Mouse (Mus musculus) skeletal muscle tissue, adult 2 months (tissue): ENCODE measurements around the gene Ovol3.
"Not testable (repeated sequence)": the region's sequence is repeated elsewhere in the genome, so short reads cannot be mapped to it uniquely, and the experiment has no call there.

Source experiments
- DNase-seq: peaks from one replicate; pipeline ENCODE4 v3.0.0-alpha.2; 2012; ENCODE audit warnings: low read depth, low spot score

Ovol3 gene

DNA sequence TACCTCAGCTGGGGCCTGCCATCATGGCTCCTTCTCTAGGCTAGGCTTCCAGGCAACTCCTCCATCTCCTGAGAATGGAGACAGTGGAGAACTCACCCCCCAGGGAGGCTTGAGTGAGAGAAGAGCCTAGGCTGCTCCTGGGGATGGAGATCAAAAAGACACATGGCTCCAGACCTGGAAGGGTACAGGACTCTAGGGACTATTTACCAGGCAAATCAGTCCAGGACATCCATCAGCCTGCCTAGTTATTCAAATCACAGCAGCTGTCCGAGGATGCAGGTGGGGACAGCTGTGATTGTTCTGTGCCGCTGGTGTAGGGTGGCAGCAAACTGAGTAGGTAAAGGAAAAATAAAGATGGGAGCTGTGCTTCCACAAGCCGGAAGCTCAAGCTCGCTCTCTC, at the start of gene Ovol3:
Gene Ovol3 (minus strand): TSS at position 101 of the 400 bp plus-strand sequence.
- DNase-seq: no peak

DNA sequence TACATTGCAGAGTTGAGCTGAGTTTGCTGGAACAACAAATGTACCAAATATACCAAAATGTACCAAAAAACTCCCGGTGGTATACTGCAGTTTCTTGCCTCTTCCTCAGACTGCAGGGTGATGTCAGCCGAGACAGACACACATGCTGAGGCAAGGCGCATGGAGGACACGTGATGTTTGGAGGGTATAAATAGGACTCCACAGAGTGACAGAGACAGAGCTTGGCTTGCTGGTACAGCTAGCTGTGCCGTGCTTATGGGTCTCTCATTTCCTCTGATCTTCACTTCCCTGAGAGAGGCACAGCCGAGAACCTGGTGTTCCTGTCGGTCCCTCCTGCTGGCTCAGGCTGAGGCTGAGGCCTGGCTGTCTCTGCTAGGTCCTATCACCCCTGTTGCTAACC, 47.2 kb upstream of the Ovol3 start:
- peak; percentile 68 for DNase-seq

DNA sequence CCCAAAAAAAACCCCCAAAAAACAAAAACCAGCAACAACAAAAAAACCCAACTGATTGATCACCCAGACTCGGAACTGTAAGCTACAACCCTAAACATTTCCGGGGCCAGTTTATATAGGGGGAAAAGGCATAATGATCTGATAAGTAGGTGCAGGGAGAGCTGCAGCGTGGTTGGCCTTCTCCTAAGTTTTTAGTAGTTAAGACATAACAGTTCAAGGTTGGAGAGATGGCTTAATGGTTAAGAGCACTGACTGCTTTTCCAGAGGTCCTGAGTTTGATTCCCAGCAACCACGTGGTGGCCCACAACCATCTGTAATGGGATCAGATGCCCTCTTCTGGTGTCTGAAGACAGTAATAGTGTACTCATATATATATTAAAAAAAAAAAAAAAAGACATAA, 46.0 kb upstream of the Ovol3 start:
- DNase-seq: no peak

DNA sequence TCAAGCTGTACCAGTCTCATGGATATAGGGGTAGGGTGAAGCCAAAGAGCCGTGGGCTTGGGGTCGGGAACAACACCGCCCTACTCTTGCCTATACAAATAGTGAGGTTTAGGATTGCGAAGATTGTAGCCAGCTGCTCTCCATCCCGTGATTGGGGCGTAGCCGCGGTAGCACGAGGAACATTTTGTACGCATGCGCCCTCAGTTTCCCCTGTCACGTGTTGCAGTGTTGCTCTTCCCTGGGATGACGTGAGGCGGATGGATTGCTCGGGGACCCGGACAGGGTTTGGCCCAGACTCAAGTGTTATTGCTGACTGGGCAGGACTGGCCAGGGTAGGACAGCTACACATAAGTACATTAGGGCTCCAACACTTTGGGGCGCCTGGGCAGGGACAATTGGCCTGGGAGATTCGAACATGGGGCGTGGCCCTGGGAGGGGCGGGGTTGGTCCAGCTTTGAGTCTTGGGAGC, 45.2 kb upstream of the Ovol3 start:
- peak; percentile 93 for DNase-seq

DNA sequence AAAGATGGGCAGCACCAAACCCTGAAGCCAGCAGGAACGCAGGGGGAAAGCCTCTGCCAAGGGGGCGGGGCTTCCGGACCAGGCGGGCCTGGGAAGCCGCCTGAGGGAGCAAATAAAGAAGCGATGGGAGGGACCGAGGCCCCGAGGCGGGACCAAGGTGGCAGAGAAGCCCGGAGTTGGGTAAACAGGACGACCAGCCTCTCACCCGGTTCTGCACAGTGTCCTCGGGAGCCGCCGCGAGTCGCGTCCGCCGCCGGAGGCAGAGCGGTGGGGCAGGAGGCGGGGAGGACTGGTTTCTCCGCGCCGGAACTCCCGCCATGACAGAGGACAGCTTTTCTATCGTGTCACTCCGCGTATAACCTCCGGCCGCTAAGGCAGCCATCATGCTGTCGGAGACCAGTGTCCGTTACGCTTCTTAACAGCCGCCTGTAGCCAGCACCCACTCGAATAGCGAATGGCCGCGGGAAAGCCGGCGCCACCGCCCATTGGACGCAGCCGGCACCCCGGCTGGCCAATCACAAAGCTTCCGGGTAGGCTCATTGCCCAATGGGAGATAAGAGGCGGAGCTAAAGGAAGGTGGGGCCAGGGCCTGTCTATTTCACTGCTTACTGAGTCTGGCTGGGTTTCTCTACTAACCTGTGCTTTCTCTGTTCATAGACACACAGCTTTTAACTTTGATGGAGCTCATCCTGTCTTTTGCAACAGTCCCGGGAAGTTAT, 44.6 kb upstream of the Ovol3 start, which contains the start of the genes Thap8 and Wdr62:
Gene Thap8 (plus strand): TSS at position 144 of the 719 bp plus-strand sequence.
Gene Wdr62 (minus strand): TSS at position 469 of the 719 bp plus-strand sequence.
- DNase-seq: peak; percentile 93

DNA sequence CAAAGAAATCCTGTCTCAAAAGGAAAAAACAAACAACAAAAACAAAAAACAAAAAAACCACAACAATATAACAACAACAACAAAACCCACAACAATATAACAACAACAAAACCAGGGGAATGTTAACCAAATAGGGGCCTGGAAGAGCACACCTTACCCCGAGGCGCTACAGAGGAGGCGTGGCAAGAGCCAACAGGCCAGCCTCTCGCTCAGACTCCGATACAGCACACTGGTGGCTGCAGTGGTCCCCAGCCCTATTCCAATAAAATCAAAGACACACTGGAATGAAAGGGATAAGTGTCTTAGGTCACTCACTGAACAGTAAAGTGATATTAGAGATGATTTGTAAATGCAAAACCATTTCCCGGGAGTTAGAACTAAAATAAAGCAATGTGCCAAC, 44.0 kb upstream of the Ovol3 start:
- no peak for DNase-seq

DNA sequence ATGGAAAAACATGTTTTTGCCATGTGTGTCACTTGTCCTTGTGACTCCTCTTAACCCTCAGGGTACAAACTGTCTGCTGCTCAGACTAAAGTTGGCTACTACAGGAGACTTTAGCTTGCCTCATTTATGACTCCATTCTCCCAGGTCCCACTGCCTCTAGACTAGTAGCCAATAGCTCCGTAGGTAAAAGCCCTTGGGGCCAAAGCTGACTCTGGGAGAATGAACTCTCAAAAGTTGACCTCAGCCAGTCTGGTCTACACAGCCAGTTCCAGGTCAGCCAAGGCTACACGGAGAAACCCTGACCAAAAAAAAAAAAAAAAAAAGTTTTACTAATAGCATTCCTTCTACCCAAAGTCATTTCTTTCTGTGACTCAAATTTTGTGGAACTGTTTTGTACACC, 43.4 kb upstream of the Ovol3 start:
- DNase-seq: no peak

DNA sequence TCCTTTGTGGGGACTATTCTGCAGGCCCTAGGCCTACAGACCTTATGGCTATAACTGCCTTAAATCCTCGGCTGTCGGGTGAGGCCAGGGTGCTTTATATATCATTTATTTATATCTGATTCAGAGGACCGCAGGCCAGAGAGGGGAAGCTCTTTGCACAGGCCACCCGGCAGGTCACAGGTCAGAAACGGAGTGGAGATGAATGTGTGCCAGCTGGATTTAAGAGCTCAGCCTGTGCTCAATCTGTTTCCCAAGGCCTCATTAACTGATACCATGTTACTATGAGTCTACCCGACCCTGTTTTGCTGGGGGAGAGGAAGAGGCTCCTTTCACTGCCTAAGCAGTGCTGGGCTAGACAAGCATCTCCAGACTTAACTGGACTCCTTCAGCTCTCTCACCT, 38.9 kb upstream of the Ovol3 start:
- DNase-seq: no peak

DNA sequence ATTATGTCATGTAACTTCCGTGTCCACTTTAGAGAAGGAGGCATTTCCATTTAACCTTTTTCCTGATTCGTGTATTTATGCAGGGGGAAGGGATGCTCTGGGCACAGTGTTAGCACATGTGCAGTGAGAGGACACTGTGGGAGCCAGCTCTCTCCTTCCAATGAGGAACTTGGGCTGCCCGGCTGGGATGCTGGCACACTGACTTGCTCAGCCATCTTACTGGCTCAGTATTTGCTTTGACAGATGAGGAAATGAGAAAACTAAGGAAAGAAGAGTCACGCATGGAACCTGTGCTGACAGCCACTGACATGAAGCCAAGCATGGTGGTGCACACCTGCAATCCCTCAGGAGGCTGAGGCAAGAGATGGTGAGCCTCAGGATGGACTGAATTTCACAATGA, 34.1 kb upstream of the Ovol3 start:
- no peak for DNase-seq

DNA sequence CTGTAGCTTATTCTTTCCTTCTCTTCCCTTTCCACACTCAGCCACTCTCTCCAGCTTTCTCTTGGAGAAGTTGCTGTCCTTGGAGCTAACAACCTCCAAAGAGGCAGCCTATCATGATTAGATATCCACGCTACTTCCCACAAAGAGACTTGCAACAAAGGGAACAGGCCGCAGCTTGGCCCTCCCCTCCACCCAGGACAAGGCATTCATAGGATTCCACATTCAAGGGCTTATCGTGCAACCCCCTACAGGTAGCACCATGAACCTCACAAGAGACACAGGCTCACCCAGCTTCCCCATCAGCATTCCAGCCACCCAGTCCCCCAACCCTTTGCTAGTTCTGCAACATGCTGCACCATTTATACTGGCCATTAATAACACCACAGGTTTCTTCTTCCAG, 31.3 kb upstream of the Ovol3 start:
- no peak for DNase-seq

DNA sequence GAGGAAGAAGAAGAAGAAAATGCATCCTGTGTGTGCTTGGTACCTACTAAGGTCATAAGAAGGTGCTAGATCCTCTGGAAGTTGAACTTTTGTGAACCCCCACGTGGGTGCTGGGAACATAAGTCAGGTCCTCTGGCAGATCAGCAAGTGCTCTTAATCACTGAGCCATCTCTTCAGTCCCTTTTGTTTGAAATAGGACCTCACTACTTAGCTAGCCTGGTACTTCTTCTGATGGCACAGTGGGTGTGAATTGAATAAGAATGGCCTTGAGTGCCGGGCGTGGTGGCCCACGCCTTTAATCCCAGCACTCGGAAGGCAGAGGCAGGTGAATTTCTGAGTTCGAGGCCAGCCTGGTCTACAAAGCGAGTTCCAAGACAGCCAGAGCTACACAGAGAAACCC, 30.4 kb upstream of the Ovol3 start:
- no peak for DNase-seq

DNA sequence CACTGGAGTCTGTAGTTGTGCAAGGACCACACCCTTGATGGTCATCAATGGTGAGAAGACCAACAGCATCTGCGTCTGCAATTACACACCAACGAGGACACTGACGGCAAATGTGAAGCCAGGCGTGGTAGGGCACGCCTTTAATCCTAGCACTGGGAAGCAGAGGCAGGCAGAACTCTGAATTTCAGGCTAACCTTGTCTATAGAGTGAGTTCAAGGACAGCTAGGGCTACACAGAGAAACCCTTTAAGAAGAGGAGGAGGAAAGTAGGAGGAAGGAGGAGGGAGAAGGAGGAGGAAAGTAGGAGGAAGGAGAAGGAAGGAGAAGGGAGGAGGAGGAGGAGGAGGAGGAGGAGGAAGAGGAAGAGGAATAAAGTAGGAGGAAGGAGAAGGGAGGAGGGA, 30.0 kb upstream of the Ovol3 start:
- no peak for DNase-seq

DNA sequence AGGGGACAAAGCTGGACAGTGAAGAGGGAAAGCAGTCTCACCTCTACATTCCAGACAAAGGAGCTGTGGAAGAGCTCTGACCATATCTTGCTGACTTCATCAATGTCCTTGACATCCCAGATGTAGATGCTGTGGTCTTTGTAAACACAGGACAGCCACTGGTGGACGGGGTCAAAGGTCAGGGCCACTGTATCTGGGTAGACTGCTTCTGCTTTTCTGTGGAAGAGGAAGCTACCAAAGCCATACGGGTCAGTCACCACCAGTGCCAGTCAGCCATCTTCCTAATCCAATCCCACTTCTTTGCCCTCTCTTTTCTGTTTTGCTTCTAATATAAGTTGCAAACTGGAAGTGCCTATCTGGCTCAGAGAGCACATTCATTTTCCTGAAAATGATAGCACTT, 29.5 kb upstream of the Ovol3 start:
- no peak for DNase-seq

DNA sequence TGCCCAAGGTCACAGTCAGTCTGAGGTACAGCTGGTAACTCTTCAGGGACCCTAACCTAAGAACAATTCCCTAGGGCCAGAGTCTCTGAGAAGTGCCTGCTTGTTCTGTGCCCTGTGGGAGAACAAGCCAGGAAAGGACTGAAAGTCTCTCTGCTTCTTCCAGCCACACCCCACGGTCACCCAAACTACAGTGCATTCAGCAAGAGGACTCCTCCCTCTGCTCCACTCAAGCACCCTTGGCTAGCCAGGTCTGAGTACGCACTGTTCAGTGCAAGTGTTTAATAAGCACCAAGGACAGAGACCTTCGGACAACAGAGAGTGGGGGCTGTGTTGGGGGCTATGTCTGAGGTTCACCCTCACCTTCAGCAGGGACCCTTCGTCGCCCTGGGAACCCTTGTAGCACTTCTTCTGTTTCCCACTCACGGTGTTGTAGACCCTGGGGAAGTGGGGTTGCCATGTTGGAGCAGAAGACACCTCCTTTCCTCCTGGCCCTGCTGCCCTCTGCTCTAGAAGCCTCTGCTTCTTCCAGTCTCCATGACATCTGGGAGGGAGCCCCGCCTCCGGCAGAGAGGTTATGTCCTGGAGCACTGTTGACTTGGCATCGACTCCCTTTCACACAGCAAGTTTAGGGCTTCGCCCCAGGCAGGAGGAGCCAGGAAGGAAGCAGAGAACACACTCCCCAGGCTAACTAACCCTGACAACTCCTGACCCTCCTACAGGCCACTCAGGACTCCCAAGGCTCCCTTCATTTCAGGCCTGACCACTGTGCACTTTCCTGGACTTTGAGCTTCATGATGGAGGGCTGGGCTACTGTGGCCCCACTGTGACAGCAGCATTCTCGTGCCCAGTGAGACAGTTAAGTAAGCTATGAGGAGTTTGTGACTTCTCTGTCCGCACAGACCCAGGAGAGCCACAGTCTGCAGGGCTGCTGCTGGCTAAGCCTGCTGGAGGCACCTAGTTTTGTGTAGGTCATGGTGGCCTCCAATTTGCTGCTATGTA, 16.7 kb upstream of the Ovol3 start:
- DNase-seq: peak; percentile 50

DNA sequence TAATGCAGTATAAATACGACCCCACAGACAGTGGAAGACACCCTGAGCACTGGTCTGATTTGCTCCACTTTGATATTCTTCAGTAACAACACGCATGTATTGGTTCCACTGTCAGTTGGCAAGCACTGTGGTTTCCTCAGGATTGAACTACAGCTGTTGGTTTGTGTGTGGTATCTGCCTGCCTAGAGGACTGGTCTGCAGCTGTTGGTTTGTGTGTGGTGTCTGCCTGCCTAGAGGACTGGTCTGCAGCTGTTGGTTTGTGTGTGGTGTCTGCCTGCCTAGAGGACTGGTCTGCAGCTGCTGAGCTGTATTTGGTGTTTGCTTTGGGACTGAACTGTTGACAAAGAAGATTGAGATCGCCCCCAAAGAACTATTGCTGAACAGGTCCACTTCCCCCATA, 1.8 kb upstream of the Ovol3 start:
- DNase-seq: not testable (repeated sequence)

DNA sequence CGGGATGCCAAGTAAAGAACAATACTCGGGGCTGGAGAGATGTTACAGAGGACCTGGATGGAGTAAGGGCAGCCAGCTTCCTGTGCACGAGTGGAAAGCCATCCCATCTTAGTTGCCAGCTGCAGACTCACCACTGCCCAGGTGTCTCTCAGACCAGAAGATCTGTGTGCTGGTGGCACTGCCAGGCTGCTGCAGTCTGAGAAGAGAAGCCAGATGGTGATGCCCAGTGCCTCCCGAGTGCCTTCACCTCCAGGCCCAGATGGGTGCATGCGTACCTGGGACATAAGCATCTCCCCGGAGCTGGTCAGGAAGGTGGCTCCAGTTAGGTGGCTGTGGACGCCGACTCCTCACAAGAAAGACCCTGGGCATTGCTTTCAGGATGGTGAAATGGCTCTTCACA, 434 bp downstream of the Ovol3 start:
- no peak for DNase-seq

DNA sequence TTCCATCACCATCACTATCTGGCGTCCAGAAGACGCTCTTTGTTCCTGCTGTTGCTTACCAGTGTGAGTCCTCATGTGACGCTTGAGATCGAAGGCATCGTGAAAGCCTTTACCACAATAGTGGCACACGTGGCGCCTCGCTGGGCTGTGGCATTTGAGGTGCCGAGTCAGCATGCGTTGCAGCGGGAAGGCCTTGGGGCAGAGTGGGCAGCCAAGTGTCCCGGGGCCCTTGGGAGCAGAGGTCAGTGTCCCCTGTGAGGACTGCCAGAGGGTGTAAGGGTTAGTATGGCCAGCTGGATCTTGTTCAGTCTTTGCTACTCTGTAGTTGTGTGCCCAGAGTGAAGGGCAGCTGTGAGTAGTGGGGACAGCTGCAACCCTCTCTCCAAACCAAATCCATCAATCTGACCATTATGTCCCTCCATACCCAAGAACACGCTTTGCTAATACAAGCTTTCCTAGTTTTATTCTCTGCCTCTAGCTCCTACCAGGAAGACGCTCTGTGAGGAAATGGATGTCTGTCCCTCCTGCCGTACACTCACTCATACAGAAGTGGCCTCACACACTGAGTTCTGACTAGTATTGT, 1.2 kb downstream of the Ovol3 start:
- no peak for DNase-seq

DNA sequence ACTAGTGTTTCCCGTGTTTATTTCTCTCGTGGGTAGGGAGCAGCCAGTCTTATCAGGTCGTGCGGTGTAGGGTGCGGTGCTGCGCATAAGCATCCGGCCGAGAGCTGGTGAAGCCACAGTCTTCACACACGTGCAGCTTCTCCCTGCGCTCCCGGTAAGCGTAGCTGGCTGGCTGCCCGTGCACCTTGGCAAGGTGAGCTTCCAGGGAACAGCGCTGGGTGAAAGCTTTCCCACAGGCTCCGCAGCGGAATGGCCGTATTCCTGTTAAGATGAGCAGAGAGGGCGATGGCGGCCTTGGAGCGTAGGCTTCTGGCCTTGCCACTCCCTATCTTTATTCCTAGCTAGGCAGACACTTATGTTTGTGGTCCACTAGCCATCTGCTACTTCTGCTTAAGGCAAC, 2.1 kb downstream of the Ovol3 start:
- DNase-seq: no peak

DNA sequence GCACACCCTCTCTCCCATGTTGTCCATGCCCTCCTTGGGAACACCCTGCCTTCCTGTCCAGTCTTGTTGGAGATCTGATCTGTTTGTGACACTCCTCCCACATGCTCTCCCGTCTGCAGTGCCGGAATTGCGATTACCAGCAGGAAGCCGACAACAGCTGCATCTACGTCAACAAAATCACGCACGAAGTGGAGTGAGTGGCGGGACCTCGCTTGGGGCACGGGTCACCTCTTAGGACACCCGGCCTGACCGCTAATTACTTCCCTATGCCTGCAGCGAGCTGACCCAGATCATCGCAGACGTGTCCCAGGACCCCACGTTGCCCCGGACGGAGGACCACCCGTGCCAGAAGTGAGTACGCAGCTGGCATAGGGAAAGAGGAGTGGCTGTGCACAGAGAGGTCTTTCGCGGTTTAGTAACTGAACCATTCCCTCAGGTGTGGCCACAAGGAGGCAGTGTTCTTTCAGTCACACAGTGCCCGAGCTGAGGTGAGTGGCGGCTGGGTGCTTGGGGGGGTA, 2.8 kb downstream of the Ovol3 start:
- peak; percentile 29 for DNase-seq

DNA sequence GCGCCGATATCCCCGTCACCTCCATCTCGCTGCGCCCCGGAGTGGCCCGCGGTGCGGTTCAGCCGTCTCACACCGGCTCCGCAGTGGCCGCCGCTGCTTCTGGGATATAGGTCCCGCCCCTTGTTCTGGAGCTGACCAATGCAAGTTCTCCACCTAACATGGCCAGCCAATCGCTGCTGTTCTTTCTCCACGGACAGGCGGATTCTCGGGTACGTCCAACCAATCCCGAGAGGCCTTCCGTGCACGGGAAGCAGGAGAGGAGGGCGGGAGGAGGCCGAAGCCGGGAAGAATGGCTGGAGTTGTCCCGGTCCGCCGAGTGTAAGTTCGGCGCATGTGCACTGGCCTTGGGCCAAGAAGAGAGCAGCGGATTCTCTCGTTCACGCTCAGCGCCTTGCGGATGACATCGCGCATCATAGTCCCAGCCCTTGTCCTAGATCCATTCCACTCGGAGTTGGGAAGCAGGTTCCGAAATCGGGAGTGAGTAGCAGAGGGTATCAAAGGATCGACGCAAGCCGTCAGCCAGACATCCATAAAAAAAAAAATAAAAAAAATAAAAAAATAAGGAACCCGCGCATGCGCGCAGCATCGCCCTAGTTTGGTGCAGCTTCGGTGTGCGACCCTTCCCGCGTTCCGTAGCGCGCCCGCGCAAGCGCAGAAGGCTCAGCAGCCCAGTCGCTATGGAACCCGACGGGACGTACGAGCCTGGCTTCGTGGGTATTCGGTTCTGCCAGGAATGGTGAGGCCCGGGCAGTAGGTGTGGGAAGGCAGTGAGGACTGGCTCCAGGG, 3.7 kb downstream of the Ovol3 start, which contains the start of the genes Polr2i and Tbcb:
Gene Polr2i (plus strand): TSS at position 280 of the 786 bp plus-strand sequence.
Gene Tbcb (minus strand): TSS at position 604 of the 786 bp plus-strand sequence.
- peak; percentile 100 for DNase-seq

DNA sequence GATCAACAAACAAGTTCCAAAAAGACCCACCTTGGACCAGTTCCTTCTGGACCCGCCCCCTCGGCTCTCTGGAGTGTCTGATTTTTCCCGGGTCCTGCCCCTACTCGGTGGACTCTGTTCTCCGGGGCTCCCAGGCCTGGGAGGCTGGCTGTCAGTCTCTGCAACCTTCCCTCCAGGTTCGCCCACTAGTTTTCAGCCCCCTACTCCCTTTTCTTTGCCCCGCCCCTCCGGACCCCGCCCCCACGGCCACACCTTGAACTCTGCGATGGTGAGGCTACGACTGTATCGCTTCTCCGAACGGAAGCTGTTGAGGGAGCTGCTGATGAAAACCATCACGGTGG, 4.2 kb downstream of the Ovol3 start:
- DNase-seq: no peak
